Mouse (Mus musculus) heart, adult 2 months (tissue): ENCODE data around the gene Prmt1. TPM values are rescaled to one million over a fixed set of nuclear protein-coding genes. Genes with fewer than 3 reads are reported as not detected.

ENCODE experiments used
- DNase-seq, 2 experiments: peaks; one replicate each; pipeline ENCODE4 v3.0.0; 2021
- H3K27ac ChIP-seq: fragments of 200-600 bp; 2 replicates; pipeline ENCODE4 v1.8.1; 2022
- H3K27me3 ChIP-seq: fragments of 200-500 bp; 2 replicates; pipeline ENCODE4 v1.6.1; 2012; ENCODE audit warnings: mild to moderate bottlenecking, low read length, inconsistent platforms, mixed read lengths; ENCODE audit not compliant: control insufficient read depth, insufficient read depth
- H3K36me3 ChIP-seq: fragments of 200-500 bp; 2 replicates; pipeline ENCODE4 v1.6.1; 2012; ENCODE audit warnings: low read length, inconsistent platforms; ENCODE audit not compliant: control insufficient read depth, insufficient read depth
- H3K4me1 ChIP-seq: fragments of 200-500 bp; 2 replicates; pipeline ENCODE4 v1.6.1; 2011; ENCODE audit warnings: low read length; ENCODE audit not compliant: control insufficient read depth, insufficient read depth
- H3K4me3 ChIP-seq: fragments of 200-600 bp; 2 replicates; pipeline ENCODE4 v1.8.1; 2022
- H3K79me2 ChIP-seq: fragments of 200-500 bp; replicated peaks from 2 replicates; pipeline ENCODE4 v1.6.1; 2012; ENCODE audit warnings: mild to moderate bottlenecking, inconsistent platforms, low read length, moderate library complexity, mixed read lengths; ENCODE audit not compliant: control insufficient read depth, insufficient read depth
- H3K9ac ChIP-seq: fragments of 200-500 bp; 2 replicates; pipeline ENCODE4 v1.6.1; 2012; ENCODE audit warnings: low read depth, mild to moderate bottlenecking, control low read depth, inconsistent platforms, low read length, mixed read lengths
- CTCF ChIP-seq: fragments of 200-600 bp; IDR thresholded peaks from 2 replicates; pipeline ENCODE4 v1.8.1; 2022; ENCODE audit warnings: antibody characterized with exemption, mild to moderate bottlenecking, moderate library complexity
- EP300 ChIP-seq: fragments of 200-500 bp; IDR thresholded peaks from 2 replicates; pipeline ENCODE4 v1.6.1; 2011; ENCODE audit warnings: low read depth, low read length, control low read depth; ENCODE audit not compliant: insufficient read depth
- POLR2A ChIP-seq: fragments of 200-500 bp; IDR thresholded peaks from 2 replicates; pipeline ENCODE4 v1.6.1; 2011; ENCODE audit warnings: mild to moderate bottlenecking, low read depth, low read length, control low read depth; ENCODE audit not compliant: insufficient read depth
- WGBS: fragments of 180-500 bp; shearing (Covaris S2); methylation state at CpG from one replicate; pipeline ENCODE4 v1.1.7; 2018; 5-methylcytosine and 5-hydroxymethylcytosine counted together
- intact Hi-C: fragments of 180-260 bp; cut with DNase I; formaldehyde crosslinking; loops from one replicate; pipeline ENCODE4 v1.15.1; 2025
- microRNA-seq, 2 experiments: library from miRNA; unstranded; fragments of <30 nt; microRNA quantifications; one replicate each; pipeline ENCODE4 v1.2.0; 2021
- polyA plus RNA-seq: library from polyadenylated mRNA; depleted of rRNA; stranded (reverse); fragments of >200 nt; gene quantifications from 2 replicates; pipeline ENCODE4 v1.2.3, GENCODE M21; 2012; rRNA removed
- total RNA-seq, 2 experiments: library from RNA; stranded (reverse); gene quantifications; 2 replicates each; pipeline ENCODE4 v1.2.3; 2021

Gene Prmt1
- total and polyA plus RNA-seq, 3 experiments: 85.4 to 98.0 (median 96.7) TPM

GRCm38 (mm10) chr7:44949922-44950321, 36.4 kb downstream of the Prmt1 start:
- Histone ChIP-seq H3K27ac (no peak overlapping the region), H3K79me2 (no peaks in the 10 kb centered on the region), H3K4me3 (no peak overlapping the region), H3K27me3 (no peaks in the 10 kb centered on the region), H3K9ac (no peak overlapping the region), H3K36me3 (no peaks in the 10 kb centered on the region), H3K4me1 (peaks cover 1% of the 10 kb centered on the region)
- WGBS: 57% methylated on average over 6 of the region's 6 CpGs
- TF ChIP-seq CTCF (no peak), EP300 (no peak), POLR2A (no peak)
- DNase-seq: no peak
- intact Hi-C loops: no loop called here

GRCm38 (mm10) chr7:44942904-44943303, 43.5 kb downstream of the Prmt1 start, which contains the start of gene Tsks:
Gene Tsks, plus strand, starts transcription at chr7:44943204.
- intact Hi-C loops: no loop called here

GRCm38 (mm10) chr7:44938680-44939079, 47.7 kb downstream of the Prmt1 start:
- WGBS: 87% methylated on average over 4 of the region's 4 CpGs
- Histone ChIP-seq H3K4me3 (no peak overlapping the region), H3K36me3 (no peaks in the 10 kb centered on the region), H3K79me2 (no peaks in the 10 kb centered on the region), H3K9ac (no peak overlapping the region), H3K27ac (no peak overlapping the region), H3K27me3 (no peaks in the 10 kb centered on the region), H3K4me1 (no peaks in the 10 kb centered on the region)
- TF ChIP-seq EP300 (no peak), CTCF (no peak), POLR2A (no peak)
- DNase-seq: no peak
- intact Hi-C loops: no loop called here

More at GRCm38 (mm10) chr7:44942904-44943303, 43.5 kb downstream of the Prmt1 start, which contains the start of gene Tsks:
- no peak within 1 kb of the TSS for H3K27ac ChIP-seq
- no peak within 1 kb of the TSS for H3K9ac ChIP-seq
- no peak within 1 kb of the TSS for H3K4me3 ChIP-seq
- no peaks in the 10 kb centered on the region for H3K4me1 ChIP-seq
- no peaks in the 10 kb centered on the region for H3K27me3 ChIP-seq
- 77% methylated on average over 7 of the region's 7 CpGs for WGBS
- H3K36me3 ChIP-seq: no peaks in the 10 kb centered on the region
- no peak for DNase-seq
- TF ChIP-seq CTCF: no peak
- no peak for TF ChIP-seq POLR2A
- TF ChIP-seq EP300: no peak
- H3K79me2 ChIP-seq: no peaks in the 10 kb centered on the region

GRCm38 (mm10) chr7:44929204-44930151, 56.9 kb downstream of the Prmt1 start, which contains the start of gene Ap2a1:
Gene Ap2a1, minus strand, starts transcription at chr7:44929496.
- WGBS: under 1% methylated on average over 83 of the region's 84 CpGs

GRCm38 (mm10) chr7:44928570-44928969, 57.8 kb downstream of the Prmt1 start:
- Histone ChIP-seq H3K27me3 (no peaks in the 10 kb centered on the region), H3K4me3 (peak overlapping the region; percentile 80), H3K36me3 (no peaks in the 10 kb centered on the region), H3K79me2 (no peaks in the 10 kb centered on the region; the same call in 1 of the 2 replicates), H3K4me1 (peaks cover 3% of the 10 kb centered on the region), H3K9ac (peak overlapping the region; percentile 88), H3K27ac (peak overlapping the region; percentile 89)
- DNase-seq: no peak
- intact Hi-C loops: loop anchor here (2.0 kb wide), 1 partner anchor 32 kb away; the partner anchor contains the start of gene Fuz
- 0% methylated on average over 1 of the region's 1 CpGs for WGBS
- TF ChIP-seq EP300 (no peak), CTCF (no peak), POLR2A (no peak)

More at GRCm38 (mm10) chr7:44929204-44930151, 56.9 kb downstream of the Prmt1 start, which contains the start of gene Ap2a1:
- Histone ChIP-seq H3K27me3 (no peaks in the 10 kb centered on the region), H3K4me3 (peak within 1 kb of the TSS; percentile 80), H3K9ac (peak within 1 kb of the TSS; percentile 88), H3K4me1 (peaks cover 3% of the 10 kb centered on the region), H3K27ac (peak within 1 kb of the TSS; percentile 97), H3K79me2 (no peaks in the 10 kb centered on the region; the same call in 1 of the 2 replicates), H3K36me3 (no peaks in the 10 kb centered on the region)
- intact Hi-C loops: loop anchor here (2.0 kb wide), 2 partner anchors 23 to 33 kb away; partner anchors contain the start of gene Fuz
- TF ChIP-seq CTCF (peak; percentile 24), EP300 (0 out of 2 replicates have a peak, but pooled peaks have one; percentile 47), POLR2A (peak; percentile 93)
- peak; percentile 97 to 100 for DNase-seq

Small RNAs within 50 kb of the gene (microRNA-seq; reads per million reads assigned to microRNA genes)
- gene Mir7054: 0.39 to 0.56 reads per million in 2 experiments

Other genes starting within 250 kb of the Prmt1 start
Only the 30 nearest of the 35 such genes appear.
- gene Nup62, start 170.5 kb downstream of the Prmt1 start, total RNA-seq: 10 to 100 TPM; 27.1 to 28.0 TPM
- gene Nup62, start 170.5 kb downstream of the Prmt1 start, polyA plus RNA-seq: 36.0 and 36.6 TPM in 2 replicates
- gene Il4i1, start 170.2 kb downstream of the Prmt1 start, total RNA-seq: under 1 TPM; 0.61 to 0.70 TPM
- gene Il4i1, start 170.2 kb downstream of the Prmt1 start, polyA plus RNA-seq: 1.3 and 1.5 TPM in 2 replicates
- 10 to 100 TPM; 60.2 to 63.4 TPM for gene Atf5, start 169.9 kb downstream of the Prmt1 start, total RNA-seq
- 42.3 and 73.6 TPM in 2 replicates for gene Atf5, start 169.9 kb downstream of the Prmt1 start, polyA plus RNA-seq
- gene Akt1s1, start 137.6 kb downstream of the Prmt1 start, total RNA-seq: 10 to 100 TPM; 62.6 to 72.8 TPM
- gene Akt1s1, start 137.6 kb downstream of the Prmt1 start, polyA plus RNA-seq: 53.8 and 63.0 TPM in 2 replicates
- 10 to 100 TPM; 29.6 to 46.6 TPM for gene Tbc1d17, start 137.5 kb downstream of the Prmt1 start, total RNA-seq
- 56.0 and 61.9 TPM in 2 replicates for gene Tbc1d17, start 137.5 kb downstream of the Prmt1 start, polyA plus RNA-seq
- gene Pnkp, start 129.4 kb downstream of the Prmt1 start, total RNA-seq: 10 to 100 TPM; 15.3 to 19.6 TPM
- gene Pnkp, start 129.4 kb downstream of the Prmt1 start, polyA plus RNA-seq: 20.2 and 30.1 TPM in 2 replicates
- gene Ptov1, start 116.8 kb downstream of the Prmt1 start, total RNA-seq: 100 to 1,000 TPM; 155 to 172 TPM
- 293 and 317 TPM in 2 replicates for gene Ptov1, start 116.8 kb downstream of the Prmt1 start, polyA plus RNA-seq
- 10 to 100 TPM; 70.0 to 85.8 TPM for gene Med25, start 93.9 kb downstream of the Prmt1 start, total RNA-seq
- gene Med25, start 93.9 kb downstream of the Prmt1 start, polyA plus RNA-seq: 107 and 121 TPM in 2 replicates
- gene Fuz, start 90.5 kb downstream of the Prmt1 start, total RNA-seq: 10 to 100 TPM; 16.3 to 17.1 TPM
- gene Fuz, start 90.5 kb downstream of the Prmt1 start, polyA plus RNA-seq: 25.2 and 31.6 TPM in 2 replicates
- 10 to 100 TPM; 63.3 to 67.6 TPM for gene Ap2a1, start 57.1 kb downstream of the Prmt1 start, total RNA-seq
- 56.1 and 68.1 TPM in 2 replicates for gene Ap2a1, start 57.1 kb downstream of the Prmt1 start, polyA plus RNA-seq
- not detected for gene Tsks, start 43.4 kb downstream of the Prmt1 start, total RNA-seq
- gene Tsks, start 43.4 kb downstream of the Prmt1 start, polyA plus RNA-seq: 0.26 and 1.5 TPM in 2 replicates
- 1 to 10 TPM; 1.5 to 2.1 TPM for gene Cpt1c, start 11.7 kb downstream of the Prmt1 start, total RNA-seq
- 8.4 and 9.7 TPM in 2 replicates for gene Cpt1c, start 11.7 kb downstream of the Prmt1 start, polyA plus RNA-seq
- gene Irf3, start 11.1 kb upstream of the Prmt1 start, total RNA-seq: 10 to 100 TPM; 24.4 to 26.0 TPM
- gene Irf3, start 11.1 kb upstream of the Prmt1 start, polyA plus RNA-seq: 55.6 and 62.6 TPM in 2 replicates
- gene Bcl2l12, start 12.1 kb upstream of the Prmt1 start, total RNA-seq: 10 to 100 TPM in 1 of 2 experiments, 1 to 10 TPM in 1; 9.5 to 11.5 TPM
- gene Bcl2l12, start 12.1 kb upstream of the Prmt1 start, polyA plus RNA-seq: 16.8 and 19.2 TPM in 2 replicates
- 10 to 100 TPM; 45.5 to 46.6 TPM for gene Scaf1, start 29.8 kb upstream of the Prmt1 start, total RNA-seq
- 33.9 and 36.0 TPM in 2 replicates for gene Scaf1, start 29.8 kb upstream of the Prmt1 start, polyA plus RNA-seq
- 10 to 100 TPM; 40.9 to 44.3 TPM for gene Rras, start 31.4 kb upstream of the Prmt1 start, total RNA-seq
- 107 and 114 TPM in 2 replicates for gene Rras, start 31.4 kb upstream of the Prmt1 start, polyA plus RNA-seq
- 10 to 100 TPM; 22.4 to 23.0 TPM for gene Prr12, start 66.3 kb upstream of the Prmt1 start, total RNA-seq
- gene Prr12, start 66.3 kb upstream of the Prmt1 start, polyA plus RNA-seq: 4.9 and 7.1 TPM in 2 replicates
- gene Nosip, start 75.9 kb upstream of the Prmt1 start, total RNA-seq: 10 to 100 TPM; 27.0 to 29.3 TPM
- gene Nosip, start 75.9 kb upstream of the Prmt1 start, polyA plus RNA-seq: 41.7 and 43.6 TPM in 2 replicates
- gene Prrg2, start 76.1 kb upstream of the Prmt1 start, total RNA-seq: 1 to 10 TPM; 5.5 to 6.2 TPM
- gene Prrg2, start 76.1 kb upstream of the Prmt1 start, polyA plus RNA-seq: 19.8 and 23.6 TPM in 2 replicates
- 10 to 100 TPM; 24.6 to 27.9 TPM for gene Rcn3, start 105.7 kb upstream of the Prmt1 start, total RNA-seq
- gene Rcn3, start 105.7 kb upstream of the Prmt1 start, polyA plus RNA-seq: 52.2 and 64.5 TPM in 2 replicates
- gene Fcgrt, start 117.3 kb upstream of the Prmt1 start, total RNA-seq: 10 to 100 TPM; 60.3 to 67.5 TPM
- 82.8 and 100 TPM in 2 replicates for gene Fcgrt, start 117.3 kb upstream of the Prmt1 start, polyA plus RNA-seq
- gene Rps11, start 137.9 kb upstream of the Prmt1 start, total RNA-seq: 100 to 1,000 TPM; 534 to 613 TPM
- gene Rps11, start 137.9 kb upstream of the Prmt1 start, polyA plus RNA-seq: 186 and 258 TPM in 2 replicates
- gene Rpl13a, start 142.2 kb upstream of the Prmt1 start, total RNA-seq: 100 to 1,000 TPM; 561 to 659 TPM
- 915 and 1,061 TPM in 2 replicates for gene Rpl13a, start 142.2 kb upstream of the Prmt1 start, polyA plus RNA-seq
- gene Gm45713, start 149.7 kb upstream of the Prmt1 start, total RNA-seq: under 1 TPM in 1 of 2 experiments, not detected in 1; 0.80 TPM
- 4.5 and 4.6 TPM in 2 replicates for gene Gm45713, start 149.7 kb upstream of the Prmt1 start, polyA plus RNA-seq
- 1 to 10 TPM; 5.5 to 6.4 TPM for gene Flt3l, start 149.9 kb upstream of the Prmt1 start, total RNA-seq
- 47.4 and 59.1 TPM in 2 replicates for gene Flt3l, start 149.9 kb upstream of the Prmt1 start, polyA plus RNA-seq
- gene Pih1d1, start 167.7 kb upstream of the Prmt1 start, total RNA-seq: 10 to 100 TPM; 33.8 to 36.7 TPM
- 48.1 and 51.2 TPM in 2 replicates for gene Pih1d1, start 167.7 kb upstream of the Prmt1 start, polyA plus RNA-seq
- 10 to 100 TPM; 19.7 to 25.1 TPM for gene Aldh16a1, start 168.0 kb upstream of the Prmt1 start, total RNA-seq
- 23.5 and 23.9 TPM in 2 replicates for gene Aldh16a1, start 168.0 kb upstream of the Prmt1 start, polyA plus RNA-seq
- 10 to 100 TPM; 18.3 to 24.3 TPM for gene Slc17a7, start 177.4 kb upstream of the Prmt1 start, total RNA-seq
- 29.1 and 36.8 TPM in 2 replicates for gene Slc17a7, start 177.4 kb upstream of the Prmt1 start, polyA plus RNA-seq
- gene Gfy, start 193.0 kb upstream of the Prmt1 start, total RNA-seq: not detected
- gene Gfy, start 193.0 kb upstream of the Prmt1 start, polyA plus RNA-seq: not detected in 2 replicates
- not detected for gene Pth2, start 194.4 kb upstream of the Prmt1 start, total RNA-seq
- not detected in 2 replicates for gene Pth2, start 194.4 kb upstream of the Prmt1 start, polyA plus RNA-seq